Mouse (Mus musculus) heart, postnatal 0 days (tissue): ENCODE results near the gene Olfr94.

Experiments
- CTCF ChIP-seq: IDR thresholded peaks from 2 replicates; pipeline ENCODE4 v1.5.1; 2016; ENCODE audit warnings: antibody characterized with exemption, control low read depth, low read depth
- EP300 ChIP-seq: IDR thresholded peaks from 2 replicates; pipeline ENCODE4 v1.6.1; 2016; ENCODE audit warnings: antibody characterized with exemption, low read depth

DNA sequence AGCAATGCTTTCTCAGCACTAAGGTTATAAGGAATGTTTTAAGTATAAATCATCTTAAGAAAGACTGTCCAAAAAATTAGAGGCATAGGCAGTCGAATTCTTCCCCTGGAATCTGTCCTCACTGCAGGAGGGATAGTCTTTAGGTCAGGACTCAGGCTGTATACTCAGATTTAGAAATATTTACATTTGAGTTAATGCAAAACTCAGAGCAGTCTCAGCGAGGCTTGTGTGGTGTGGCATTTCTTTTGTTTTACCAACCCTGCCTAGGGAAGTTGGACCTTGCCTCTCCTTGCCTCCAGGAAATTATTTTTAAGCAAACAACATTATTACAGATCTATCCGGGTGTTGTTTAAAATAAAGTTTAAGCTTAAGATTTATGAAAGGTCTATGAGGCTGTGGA lies 41.4 kb upstream of the Olfr94 start:
- TF ChIP-seq EP300 (no peak), CTCF (no peak)
